Mouse (Mus musculus): ENCODE measurements at regions not wholly inside any gene's neighbourhood (a gene's known extent, or its start where the extent isn't known, plus 50 kb on each side); places are given as distances from the start of the nearest gene placed in this dataset.

DNA sequence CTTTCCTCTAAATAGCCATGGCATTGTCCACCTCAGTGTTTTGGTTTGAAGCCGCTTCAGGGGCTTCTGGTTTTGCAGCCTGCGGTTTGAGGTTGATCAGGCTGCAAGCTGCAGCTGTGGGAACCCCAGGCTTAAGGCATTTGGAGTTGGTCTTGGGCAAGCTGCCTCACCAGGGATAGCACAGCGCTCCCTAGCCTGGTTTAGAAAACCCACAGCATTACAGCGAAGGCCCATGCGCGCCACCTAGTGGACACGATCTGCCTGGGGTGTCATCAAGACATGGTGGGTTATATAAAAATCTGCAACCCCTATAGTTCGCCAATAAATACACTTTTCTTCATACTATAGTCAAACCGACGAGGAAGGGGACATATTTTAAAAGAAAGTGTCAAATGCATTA is 68.9 kb upstream of the Hnrnpa3 start:
- peaks cover 7% of the 10 kb centered on the region; the same call in 1 of the 2 replicates for H3K4me1 ChIP-seq (replicated peaks; ENCODE audit: control insufficient read depth, insufficient read depth, low read length)
- peak; percentile 68 for ATAC-seq (ENCODE audit: low read depth)
- peaks cover 28% of the 10 kb centered on the region for H3K27me3 ChIP-seq (ENCODE audit: control insufficient read depth, insufficient read depth, low read depth, low read length)
- H3K9me3 ChIP-seq (ENCODE audit: control insufficient read depth, low read length) = no peaks in the 10 kb centered on the region
- H3K4me3 ChIP-seq (ENCODE audit: low read length) = no peak overlapping the region; the same call in 1 of the 2 replicates
- H3K27ac ChIP-seq (ENCODE audit: low read length) = no peak overlapping the region
- H3K36me3 ChIP-seq (ENCODE audit: control insufficient read depth, insufficient read depth, low read length) = no peaks in the 10 kb centered on the region
- peak overlapping the region; percentile 46; the same call in 1 of the 2 replicates for H3K4me2 ChIP-seq (ENCODE audit: low read depth, low read length)
- WGBS = 6% methylated on average over 10 of the region's 10 CpGs
- H3K9ac ChIP-seq (ENCODE audit: low read length) = no peak overlapping the region

DNA sequence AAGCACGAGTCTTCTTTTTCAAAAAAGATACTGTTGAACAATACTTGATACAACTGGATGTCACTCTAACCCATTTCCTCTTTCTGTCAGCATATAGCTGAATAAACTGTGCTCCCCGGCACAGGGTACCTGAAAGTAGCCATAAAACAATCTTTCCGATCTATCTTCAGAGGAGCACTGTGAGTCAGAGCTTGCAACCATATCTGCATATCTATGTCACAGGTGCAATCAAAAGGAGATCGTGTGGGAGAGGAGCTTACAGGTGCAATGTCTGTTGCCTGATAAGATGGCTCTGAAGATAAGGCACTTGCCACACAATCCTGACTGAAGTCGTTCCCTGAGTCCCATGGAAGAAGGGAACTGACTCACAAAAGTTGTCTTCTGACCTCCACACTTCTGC is 58.5 kb upstream of the Hnrnpa3 start:
- H3K36me3 ChIP-seq (ENCODE audit: control insufficient read depth, insufficient read depth, low read length) = no peaks in the 10 kb centered on the region
- WGBS = 53% methylated on average over 5 of the region's 5 CpGs
- no peaks in the 10 kb centered on the region for H3K9me3 ChIP-seq (ENCODE audit: control insufficient read depth, low read length)

DNA sequence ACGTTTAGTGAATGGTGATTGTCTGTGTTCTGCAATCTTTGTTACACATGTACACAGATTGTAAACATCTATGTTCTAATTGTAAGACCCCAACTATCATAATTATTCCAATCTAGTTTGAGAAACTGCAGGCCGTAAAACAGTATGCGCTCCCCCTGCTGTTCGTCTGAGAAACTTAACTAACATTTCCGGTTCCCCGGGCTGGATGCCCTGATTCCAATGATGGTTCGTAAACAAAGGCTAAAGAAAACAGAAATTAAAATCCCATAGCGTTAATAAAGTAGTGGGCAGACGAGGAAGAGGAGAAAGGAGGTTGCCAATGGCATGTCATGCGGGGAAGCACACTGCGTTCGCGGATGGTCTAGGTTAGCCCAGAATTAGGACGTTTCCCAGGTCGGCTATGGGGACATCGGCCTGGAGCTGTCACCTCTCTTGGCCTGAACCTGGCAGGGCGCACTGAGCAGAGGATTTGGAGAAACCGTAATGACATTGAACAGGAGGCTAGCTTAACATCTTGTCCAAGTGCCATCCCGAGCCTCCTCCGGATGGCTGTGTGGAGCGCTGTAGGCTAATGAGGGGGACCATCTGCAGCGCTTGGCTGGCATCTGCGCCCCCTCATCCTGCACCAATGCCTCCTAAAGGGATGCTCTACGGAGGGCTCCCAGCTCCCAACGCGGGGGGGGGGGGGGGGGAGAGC is 55.7 kb upstream of the Hnrnpa3 start:
- peak overlapping the region; percentile 65 for H3K9ac ChIP-seq (ENCODE audit: low read length)
- H3K27ac ChIP-seq (ENCODE audit: low read length) = no peak overlapping the region
- H3K4me2 ChIP-seq (ENCODE audit: low read depth, low read length) = peak overlapping the region; percentile 72
- no peaks in the 10 kb centered on the region for H3K9me3 ChIP-seq (ENCODE audit: control insufficient read depth, low read length)
- peak; percentile 53; the same call in 1 of the 2 replicates for ATAC-seq (ENCODE audit: low read depth)
- WGBS = 11% methylated on average over 25 of the region's 26 CpGs
- H3K4me1 ChIP-seq (replicated peaks; ENCODE audit: control insufficient read depth, insufficient read depth, low read length) = peaks cover 11% of the 10 kb centered on the region
- no peaks in the 10 kb centered on the region for H3K27me3 ChIP-seq (ENCODE audit: control insufficient read depth, insufficient read depth, low read depth, low read length)
- H3K4me3 ChIP-seq (ENCODE audit: low read length) = peak overlapping the region; percentile 45
- no peaks in the 10 kb centered on the region for H3K36me3 ChIP-seq (ENCODE audit: control insufficient read depth, insufficient read depth, low read length)

More for the DNA sequence above, 58.5 kb upstream of the Hnrnpa3 start:
- ATAC-seq (ENCODE audit: low read depth) = no peak
- no peaks in the 10 kb centered on the region for H3K27me3 ChIP-seq (ENCODE audit: control insufficient read depth, insufficient read depth, low read depth, low read length)
- H3K4me1 ChIP-seq (replicated peaks; ENCODE audit: control insufficient read depth, insufficient read depth, low read length) = peaks cover 4% of the 10 kb centered on the region
- H3K9ac ChIP-seq (ENCODE audit: low read length) = no peak overlapping the region
- no peak overlapping the region for H3K27ac ChIP-seq (ENCODE audit: low read length)
- no peak overlapping the region for H3K4me3 ChIP-seq (ENCODE audit: low read length)
- H3K4me2 ChIP-seq (ENCODE audit: low read depth, low read length) = no peak overlapping the region

- no peaks in the 10 kb centered on the region for H3K27me3 ChIP-seq (ENCODE audit: control insufficient read depth, insufficient read depth, low read depth, low read length)
- H3K27ac ChIP-seq (ENCODE audit: low read length) = no peak overlapping the region
- peaks cover 25% of the 10 kb centered on the region for H3K4me1 ChIP-seq (replicated peaks; ENCODE audit: control insufficient read depth, insufficient read depth, low read length)
- H3K9me3 ChIP-seq (ENCODE audit: control insufficient read depth, low read length) = no peaks in the 10 kb centered on the region
- H3K36me3 ChIP-seq (ENCODE audit: control insufficient read depth, insufficient read depth, low read length) = no peaks in the 10 kb centered on the region
- H3K4me3 ChIP-seq (ENCODE audit: low read length) = no peak overlapping the region
- no peak for ATAC-seq (ENCODE audit: low read depth)
- H3K9ac ChIP-seq (ENCODE audit: low read length) = peak overlapping the region; percentile 58; the same call in 1 of the 2 replicates
- 2% methylated on average over 7 of the region's 7 CpGs for WGBS
- H3K4me2 ChIP-seq (ENCODE audit: low read depth, low read length) = no peak overlapping the region
Measured at GRCm38 (mm10) chr2:75605634-75606033, 53.4 kb upstream of the Hnrnpa3 start.

DNA sequence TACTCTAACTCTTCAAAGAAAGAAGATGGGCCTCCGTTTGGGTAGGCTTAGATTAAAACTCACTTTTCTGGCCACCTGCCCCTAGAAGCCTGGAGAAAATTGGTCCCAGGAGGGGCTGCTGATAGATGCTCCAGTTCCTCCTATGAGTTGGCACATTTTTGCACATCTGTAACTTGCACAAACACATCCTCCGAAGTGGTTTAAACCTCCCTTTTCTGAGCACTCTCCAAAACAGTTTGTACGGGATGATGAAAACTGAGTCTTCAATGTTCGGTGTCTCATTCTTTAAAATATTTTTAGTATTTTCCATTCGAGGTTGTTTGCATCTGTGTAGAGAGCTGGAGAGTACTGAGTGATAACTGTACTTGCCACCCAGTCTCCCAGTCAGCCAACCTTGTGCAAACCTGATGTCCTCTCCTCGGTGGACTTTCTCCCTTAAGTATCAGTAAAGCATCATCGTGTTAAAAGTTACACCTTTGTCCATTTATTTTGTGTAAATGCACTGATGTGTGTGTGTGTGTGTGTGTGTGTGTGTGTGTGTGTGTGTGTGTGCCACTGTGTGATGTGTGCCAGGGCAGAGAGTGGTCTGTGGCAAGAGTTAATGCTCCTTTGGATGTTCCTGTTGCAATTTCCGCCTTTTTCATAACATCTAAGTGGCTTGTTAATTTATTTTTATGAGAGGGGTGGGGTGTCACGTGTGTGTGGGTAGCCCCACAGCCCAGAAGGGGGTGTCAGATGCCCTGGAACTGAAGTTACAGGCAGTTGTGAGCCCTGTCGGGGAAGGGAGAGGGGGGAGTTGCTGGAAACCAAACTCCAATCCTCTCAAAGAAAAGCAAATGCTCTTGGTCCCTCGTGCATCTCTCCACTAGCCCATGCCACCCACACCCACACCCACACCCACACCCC is 51.8 kb upstream of the Hnrnpa3 start:
- 0 out of 2 replicates have a peak overlapping the region, but pooled peaks have one; percentile 7 for H3K9ac ChIP-seq (ENCODE audit: low read length)
- H3K4me3 ChIP-seq (ENCODE audit: low read length) = no peak overlapping the region
- H3K27me3 ChIP-seq (ENCODE audit: control insufficient read depth, insufficient read depth, low read depth, low read length) = no peaks in the 10 kb centered on the region
- H3K27ac ChIP-seq (ENCODE audit: low read length) = no peak overlapping the region
- H3K4me2 ChIP-seq (ENCODE audit: low read depth, low read length) = no peak overlapping the region
- no peaks in the 10 kb centered on the region for H3K9me3 ChIP-seq (ENCODE audit: control insufficient read depth, low read length)
- ATAC-seq (ENCODE audit: low read depth) = no peak
- 55% methylated on average over 11 of the region's 11 CpGs for WGBS
- H3K4me1 ChIP-seq (replicated peaks; ENCODE audit: control insufficient read depth, insufficient read depth, low read length) = peaks cover 27% of the 10 kb centered on the region
- no peaks in the 10 kb centered on the region for H3K36me3 ChIP-seq (ENCODE audit: control insufficient read depth, insufficient read depth, low read length)

GRCm38 (mm10) chr2:75607958-75608357 is 51.1 kb upstream of the Hnrnpa3 start:
- H3K9me3 ChIP-seq (ENCODE audit: control insufficient read depth, low read length) = no peaks in the 10 kb centered on the region
- 61% methylated on average over 10 of the region's 10 CpGs for WGBS
- H3K9ac ChIP-seq (ENCODE audit: low read length) = no peak overlapping the region
- no peak overlapping the region for H3K4me3 ChIP-seq (ENCODE audit: low read length)
- no peak overlapping the region for H3K4me2 ChIP-seq (ENCODE audit: low read depth, low read length)
- no peak overlapping the region for H3K27ac ChIP-seq (ENCODE audit: low read length)
- H3K36me3 ChIP-seq (ENCODE audit: control insufficient read depth, insufficient read depth, low read length) = no peaks in the 10 kb centered on the region
- H3K4me1 ChIP-seq (replicated peaks; ENCODE audit: control insufficient read depth, insufficient read depth, low read length) = peaks cover 33% of the 10 kb centered on the region
- ATAC-seq (ENCODE audit: low read depth) = no peak
- H3K27me3 ChIP-seq (ENCODE audit: control insufficient read depth, insufficient read depth, low read depth, low read length) = no peaks in the 10 kb centered on the region

DNA sequence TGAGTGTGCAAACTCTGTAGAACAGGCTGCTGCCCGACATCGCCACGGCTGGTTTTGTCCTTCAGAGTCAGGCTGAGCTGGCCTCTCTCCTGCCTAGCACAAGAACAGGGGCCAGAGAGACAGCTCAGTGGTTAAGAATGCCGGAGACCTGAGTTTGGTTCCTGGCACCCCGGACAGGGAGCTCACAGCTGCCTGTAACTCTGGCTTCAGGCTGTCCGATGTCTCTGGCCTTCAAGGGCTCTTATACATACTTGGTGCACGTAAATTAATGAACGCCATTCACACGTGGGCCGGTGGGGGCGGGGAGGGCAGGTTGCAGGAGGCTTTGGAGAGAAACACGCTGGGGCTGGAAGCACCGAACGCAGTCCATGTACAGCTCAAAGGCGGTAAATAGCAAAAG is 50.6 kb upstream of the Hnrnpa3 start:
- ATAC-seq (ENCODE audit: low read depth) = no peak
- no peaks in the 10 kb centered on the region for H3K9me3 ChIP-seq (ENCODE audit: control insufficient read depth, low read length)
- no peak overlapping the region for H3K4me3 ChIP-seq (ENCODE audit: low read length)
- peak overlapping the region; percentile 59; the same call in 1 of the 2 replicates for H3K4me2 ChIP-seq (ENCODE audit: low read depth, low read length)
- H3K27ac ChIP-seq (ENCODE audit: low read length) = no peak overlapping the region; the same call in 1 of the 2 replicates
- peaks cover 35% of the 10 kb centered on the region for H3K4me1 ChIP-seq (replicated peaks; ENCODE audit: control insufficient read depth, insufficient read depth, low read length)
- peak overlapping the region; percentile 31 for H3K9ac ChIP-seq (ENCODE audit: low read length)
- 41% methylated on average over 15 of the region's 15 CpGs for WGBS
- H3K27me3 ChIP-seq (ENCODE audit: control insufficient read depth, insufficient read depth, low read depth, low read length) = no peaks in the 10 kb centered on the region
- no peaks in the 10 kb centered on the region for H3K36me3 ChIP-seq (ENCODE audit: control insufficient read depth, insufficient read depth, low read length)

DNA sequence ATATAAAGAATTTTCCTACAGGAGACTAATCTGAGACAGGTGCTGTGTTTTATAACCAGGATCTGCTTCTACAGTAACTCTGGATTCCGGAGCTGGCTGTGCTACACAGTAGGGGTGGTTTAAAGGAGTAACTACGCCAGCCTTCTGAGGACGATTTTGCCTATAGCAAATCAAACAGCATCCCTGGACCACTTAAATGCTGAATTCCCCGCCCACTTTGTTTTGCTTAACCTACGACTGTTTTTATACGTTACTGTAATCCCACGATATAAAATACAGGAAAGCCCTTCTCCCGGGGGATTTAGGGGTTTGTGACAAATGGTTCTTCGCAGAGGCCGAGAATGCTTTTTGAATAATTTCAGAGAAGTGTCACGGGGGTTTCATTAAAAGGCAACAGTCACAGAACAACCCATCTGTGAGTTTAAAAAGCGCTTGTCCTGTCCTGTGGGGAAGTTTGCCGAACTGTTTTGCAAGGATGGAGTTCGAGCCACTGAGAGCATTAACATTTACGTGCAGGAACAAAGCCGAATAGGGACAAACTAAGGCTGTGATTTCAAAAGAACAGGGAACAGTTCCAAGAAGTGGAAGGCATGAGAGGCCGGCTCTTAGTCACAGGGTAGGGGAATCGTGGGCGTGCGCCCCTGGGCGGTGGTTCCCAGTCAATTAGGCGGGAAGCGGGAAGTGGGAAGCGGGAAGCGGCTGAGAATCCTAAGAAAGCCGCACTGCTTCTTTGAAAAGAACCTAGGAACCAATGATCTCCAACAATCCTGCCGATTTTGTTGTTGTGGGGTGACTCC is 49.7 kb upstream of the Hnrnpa3 start:
- no peaks in the 10 kb centered on the region for H3K27me3 ChIP-seq (ENCODE audit: control insufficient read depth, insufficient read depth, low read depth, low read length)
- H3K27ac ChIP-seq (ENCODE audit: low read length) = peak overlapping the region; percentile 83
- peaks cover 38% of the 10 kb centered on the region for H3K4me1 ChIP-seq (replicated peaks; ENCODE audit: control insufficient read depth, insufficient read depth, low read length)
- H3K36me3 ChIP-seq (ENCODE audit: control insufficient read depth, insufficient read depth, low read length) = no peaks in the 10 kb centered on the region
- peak overlapping the region; percentile 58 for H3K9ac ChIP-seq (ENCODE audit: low read length)
- no peaks in the 10 kb centered on the region for H3K9me3 ChIP-seq (ENCODE audit: control insufficient read depth, low read length)
- peak; percentile 77 for ATAC-seq (ENCODE audit: low read depth)
- peak overlapping the region; percentile 59 for H3K4me2 ChIP-seq (ENCODE audit: low read depth, low read length)
- WGBS = 18% methylated on average over 27 of the region's 27 CpGs
- peak overlapping the region; percentile 39 for H3K4me3 ChIP-seq (ENCODE audit: low read length)

Data from lung, embryonic 16.5 days (tissue).